Mouse (Mus musculus) limb, embryonic 11.5 days (tissue): ENCODE data around the gene Tmem97. TPM values are rescaled to one million over a fixed set of nuclear protein-coding genes. Genes with fewer than 3 reads are reported as not detected.
"Not testable (repeated sequence)": the region's sequence is repeated elsewhere in the genome, so short reads cannot be mapped to it uniquely, and the experiment has no call there.

Experiments
- ATAC-seq: fragments of 200-750 bp; cut with Nextera tagmentation; 2 replicates; pipeline ENCODE4 v1.8.0; 2017; ENCODE audit warnings: low read depth; ENCODE audit not compliant: insufficient number of reproducible peaks, low FRiP score, low TSS enrichment
- DNase-seq: peaks from one replicate; pipeline ENCODE4 v3.0.0-alpha.2; 2015; ENCODE audit warnings: low spot score
- H3K27ac ChIP-seq: fragments of 300-500 bp; sonication (generic); replicated peaks from 2 replicates; pipeline ENCODE4 v1.5.1; 2014; ENCODE audit warnings: low read depth, mild to moderate bottlenecking, low read length
- H3K27me3 ChIP-seq: fragments of 300-500 bp; sonication (generic); 2 replicates; pipeline ENCODE4 v1.6.1; 2014; ENCODE audit warnings: mild to moderate bottlenecking, low read length, mixed read lengths; ENCODE audit not compliant: control insufficient read depth, insufficient read depth
- H3K36me3 ChIP-seq: fragments of 300-500 bp; sonication (generic); 2 replicates; pipeline ENCODE4 v1.6.1; 2014; ENCODE audit warnings: mild to moderate bottlenecking, low read length, moderate library complexity, mixed read lengths; ENCODE audit not compliant: control insufficient read depth, insufficient read depth
- H3K4me1 ChIP-seq: fragments of 300-500 bp; sonication (generic); 2 replicates; pipeline ENCODE4 v1.6.1; 2014; ENCODE audit warnings: low read length, mixed read lengths; ENCODE audit not compliant: control insufficient read depth, insufficient read depth
- H3K4me2 ChIP-seq: fragments of 300-500 bp; sonication (generic); 2 replicates; pipeline ENCODE4 v1.6.1; 2014; ENCODE audit warnings: low read depth, mild to moderate bottlenecking, moderate library complexity; ENCODE audit not compliant: severe bottlenecking
- H3K4me3 ChIP-seq: fragments of 300-500 bp; sonication (generic); 2 replicates; pipeline ENCODE4 v1.5.1; 2014; ENCODE audit warnings: low read depth, low read length
- H3K9ac ChIP-seq: fragments of 300-500 bp; sonication (generic); 2 replicates; pipeline ENCODE4 v1.6.1; 2014; ENCODE audit warnings: mild to moderate bottlenecking, low read length
- H3K9me3 ChIP-seq: fragments of 300-500 bp; sonication (generic); 2 replicates; pipeline ENCODE4 v1.6.1; 2016; ENCODE audit warnings: low read length; ENCODE audit not compliant: control insufficient read depth
- WGBS: fragments of 180-500 bp; shearing (Covaris S2); extraction: QIAGEN DNeasy Blood & Tissue Kit; methylation state at CpG from one replicate; pipeline ENCODE4 v1.1.7; 2014; 5-methylcytosine and 5-hydroxymethylcytosine counted together
- polyA plus RNA-seq: library from polyadenylated mRNA; unstranded; fragments of >200 nt; fragmentation: Nextera tagmentation; extraction: Ambion mirVana; gene quantifications from 2 replicates; pipeline ENCODE4 v1.2.1, GENCODE M21; 2014

Tmem97 gene
- polyA plus RNA-seq, 1 experiment from 2014 or later: 83.8 TPM

- H3K9ac ChIP-seq: no peak overlapping the region
- H3K4me1 ChIP-seq: peaks cover 8% of the 10 kb centered on the region; the same call in 1 of the 2 replicates
- no peak overlapping the region for H3K4me3 ChIP-seq
- DNase-seq: no peak
- WGBS: 69% methylated on average over 8 of the region's 8 CpGs
- H3K27ac ChIP-seq: no peak overlapping the region
- no peak for ATAC-seq
- H3K4me2 ChIP-seq: no peak overlapping the region
- no peaks in the 10 kb centered on the region for H3K9me3 ChIP-seq
- H3K36me3 ChIP-seq: peaks cover 10% of the 10 kb centered on the region; the same call in 1 of the 2 replicates
- no peaks in the 10 kb centered on the region for H3K27me3 ChIP-seq
Observed at GRCm38 (mm10) chr11:78545181-78545580, 5.4 kb downstream of the Tmem97 start.

- Histone ChIP-seq H3K4me1 (peaks cover 8% of the 10 kb centered on the region; the same call in 1 of the 2 replicates), H3K9me3 (no peaks in the 10 kb centered on the region), H3K27me3 (no peaks in the 10 kb centered on the region), H3K36me3 (peaks cover 16% of the 10 kb centered on the region; the same call in 1 of the 2 replicates), H3K27ac (no peak overlapping the region), H3K4me3 (no peak overlapping the region), H3K4me2 (no peak overlapping the region), H3K9ac (no peak overlapping the region)
- no peak for ATAC-seq
- no peak for DNase-seq
- WGBS: 90% methylated on average over 7 of the region's 7 CpGs
Observed at GRCm38 (mm10) chr11:78544449-78545111, 6.0 kb downstream of the Tmem97 start.

- 92% methylated on average over 3 of the region's 3 CpGs for whole genome bisulfite sequencing
- Histone ChIP-seq H3K4me1 (peaks cover 10% of the 10 kb centered on the region), H3K4me3 (no peak overlapping the region), H3K9me3 (no peaks in the 10 kb centered on the region), H3K27me3 (no peaks in the 10 kb centered on the region), H3K27ac (no peak overlapping the region), H3K36me3 (peaks cover 18% of the 10 kb centered on the region; the same call in 1 of the 2 replicates), H3K9ac (no peak overlapping the region), H3K4me2 (no peak overlapping the region)
- no peak for ATAC-seq
- no peak for DNase-seq
Observed at GRCm38 (mm10) chr11:78540358-78540757, 10.2 kb downstream of the Tmem97 start.

GRCm38 (mm10) chr11:78536690-78537084 is 13.9 kb downstream of the Tmem97 start:
- Histone ChIP-seq H3K27me3 (no peaks in the 10 kb centered on the region), H3K9ac (peak overlapping the region; percentile 78), H3K27ac (no peak overlapping the region), H3K36me3 (peaks cover 15% of the 10 kb centered on the region; the same call in 1 of the 2 replicates), H3K4me1 (peaks cover 17% of the 10 kb centered on the region), H3K4me2 (peak overlapping the region; percentile 83), H3K9me3 (no peaks in the 10 kb centered on the region), H3K4me3 (peak overlapping the region; percentile 79)
- DNase-seq (no peak), ATAC-seq (0 out of 2 replicates have a peak, but pooled peaks have one; percentile 4)
- 3% methylated on average over 14 of the region's 14 CpGs for WGBS

GRCm38 (mm10) chr11:78536080-78536689 is 14.4 kb downstream of the Tmem97 start, which contains the start of the genes Tnfaip1 and Ift20:
TSS of gene Tnfaip1 (minus strand) at chr11:78536332.
TSS of gene Ift20 (plus strand) at chr11:78536361.
- ATAC-seq: peak; percentile 97

GRCm38 (mm10) chr11:78535376-78536079 is 15.0 kb downstream of the Tmem97 start:
- H3K4me3 ChIP-seq: peak overlapping the region; percentile 79
- WGBS: under 1% methylated on average over 23 of the region's 23 CpGs
- peaks cover 11% of the 10 kb centered on the region; the same call in 1 of the 2 replicates for H3K36me3 ChIP-seq
- ATAC-seq: no peak; the same call in none of the 2 replicates
- no peaks in the 10 kb centered on the region for H3K27me3 ChIP-seq
- peak overlapping the region; percentile 32 for H3K27ac ChIP-seq
- no peaks in the 10 kb centered on the region for H3K9me3 ChIP-seq
- H3K4me1 ChIP-seq: peaks cover 17% of the 10 kb centered on the region
- peak overlapping the region; percentile 64 for H3K9ac ChIP-seq
- peak overlapping the region; percentile 65 for H3K4me2 ChIP-seq
- DNase-seq: peak; percentile 34

More at GRCm38 (mm10) chr11:78536080-78536689, 14.4 kb downstream of the Tmem97 start, which contains the start of the genes Tnfaip1 and Ift20:
- peak within 1 kb of the TSS; percentile 32 for H3K27ac ChIP-seq
- DNase-seq: peak; percentile 98
- peak within 1 kb of the TSS; percentile 79 for H3K4me3 ChIP-seq
- peak within 1 kb of the TSS; percentile 78 for H3K9ac ChIP-seq
- peaks cover 15% of the 10 kb centered on the region; the same call in 1 of the 2 replicates for H3K36me3 ChIP-seq
- H3K4me1 ChIP-seq: peaks cover 17% of the 10 kb centered on the region
- no peaks in the 10 kb centered on the region for H3K9me3 ChIP-seq
- H3K4me2 ChIP-seq: peak within 1 kb of the TSS; percentile 83
- 0% methylated on average over 52 of the region's 52 CpGs for WGBS
- no peaks in the 10 kb centered on the region for H3K27me3 ChIP-seq

GRCm38 (mm10) chr11:78534516-78534915 is 16.1 kb downstream of the Tmem97 start:
- no peaks in the 10 kb centered on the region for H3K9me3 ChIP-seq
- no peak overlapping the region for H3K27ac ChIP-seq
- DNase-seq (no peak), ATAC-seq (no peak)
- WGBS: 95% methylated on average over 4 of the region's 4 CpGs
- no peak overlapping the region for H3K9ac ChIP-seq
- peaks cover 17% of the 10 kb centered on the region for H3K4me1 ChIP-seq
- peaks cover 2% of the 10 kb centered on the region; the same call in 1 of the 2 replicates for H3K36me3 ChIP-seq
- no peaks in the 10 kb centered on the region for H3K27me3 ChIP-seq
- H3K4me3 ChIP-seq: no peak overlapping the region
- H3K4me2 ChIP-seq: peak overlapping the region; percentile 65; the same call in 1 of the 2 replicates

GRCm38 (mm10) chr11:78531515-78531914 is 19.1 kb downstream of the Tmem97 start:
- Histone ChIP-seq H3K36me3 (peaks cover 12% of the 10 kb centered on the region), H3K27ac (0 out of 2 replicates have a peak overlapping the region, but pooled peaks have one; percentile 4)
- H3K9me3 ChIP-seq, H3K4me3 ChIP-seq, DNase-seq, H3K4me1 ChIP-seq, ATAC-seq, H3K9ac ChIP-seq, H3K27me3 ChIP-seq, H3K4me2 ChIP-seq: not testable (repeated sequence)
- 95% methylated on average over 10 of the region's 10 CpGs for WGBS
